Mouse (Mus musculus) NIH3T3 (cell line): ENCODE data around the gene Gm3854.

Source experiments
- DNase-seq: peaks from one replicate; pipeline ENCODE4 v3.0.0-alpha.2; 2012; ENCODE audit warnings: low read depth

Gm3854 gene

DNA sequence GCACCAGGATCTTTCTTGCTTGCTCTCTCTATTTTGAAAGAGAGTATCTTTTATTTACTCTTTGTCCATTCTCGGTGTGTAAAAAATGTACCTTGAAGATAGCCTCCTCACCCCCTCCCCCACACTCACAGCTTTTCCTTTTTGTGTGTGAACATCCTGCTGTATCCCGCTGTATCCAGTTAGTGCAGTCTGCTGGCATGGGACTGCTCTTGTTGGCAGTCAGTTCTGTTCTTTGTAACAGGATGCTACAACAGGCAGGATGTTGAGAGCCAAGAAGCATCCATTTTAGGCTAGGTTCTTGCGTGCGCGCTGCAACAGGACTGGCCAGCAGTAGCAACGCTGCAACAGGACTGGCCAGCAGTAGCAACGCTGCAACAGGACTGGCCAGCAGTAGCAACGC lies 43.4 kb downstream of the Gm3854 start:
- no peak for DNase-seq

- no peak for DNase-seq
Measured at GRCm38 (mm10) chr7:6388971-6389370, 45.4 kb downstream of the Gm3854 start.

- no peak for DNase-seq
Measured at GRCm38 (mm10) chr7:6389449-6389848, 45.9 kb downstream of the Gm3854 start.

- peak; percentile 70 for DNase-seq
Measured at GRCm38 (mm10) chr7:6397996-6398975, 54.7 kb downstream of the Gm3854 start, which contains the start of gene Smim17. Gene Smim17 (plus strand): TSS chr7:6398715.
